Mouse (Mus musculus) adrenal gland, postnatal 14 days (tissue): ENCODE data around the gene Cnnm3. TPM values are rescaled to one million over a fixed set of nuclear protein-coding genes. Genes with fewer than 3 reads are reported as not detected.
A peak's percentile ranks its signal among the peaks of the same experiment; 100 is the strongest.

ENCODE experiments used
- DNase-seq: peaks from one replicate; pipeline ENCODE4 v3.0.0; 2021; ENCODE audit warnings: mixed read lengths
- microRNA-seq, 2 experiments: library from miRNA; unstranded; fragments of <30 nt; microRNA quantifications; one replicate each; pipeline ENCODE4 v1.2.0; 2021
- total RNA-seq: library from RNA; stranded (reverse); gene quantifications from 2 replicates; pipeline ENCODE4 v1.2.3, GENCODE M21; 2021

Gene Cnnm3
- total RNA-seq, 1 experiment from 2014 or later, result 26.3 TPM

DNA sequence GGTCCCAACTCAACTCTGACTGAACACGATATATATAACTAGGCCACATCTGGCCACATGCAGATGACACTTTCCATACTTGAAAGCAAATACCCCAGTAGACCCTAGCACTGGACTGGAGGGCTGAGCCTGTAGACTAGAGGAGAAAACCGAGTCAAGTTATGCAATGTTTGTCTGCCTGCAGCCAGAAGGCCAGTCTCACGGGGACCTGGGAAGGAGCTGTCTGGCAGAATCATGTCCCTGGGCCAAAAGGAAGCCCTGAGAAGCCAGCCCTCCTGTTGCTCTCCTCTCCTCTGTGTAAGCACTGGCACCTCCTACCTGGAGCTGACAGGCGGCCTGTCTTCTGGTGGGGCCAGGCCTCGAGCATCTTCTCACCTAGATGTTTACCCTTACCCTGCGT, 63.7 kb downstream of the Cnnm3 start:
- peak; percentile 49 for DNase-seq

DNA sequence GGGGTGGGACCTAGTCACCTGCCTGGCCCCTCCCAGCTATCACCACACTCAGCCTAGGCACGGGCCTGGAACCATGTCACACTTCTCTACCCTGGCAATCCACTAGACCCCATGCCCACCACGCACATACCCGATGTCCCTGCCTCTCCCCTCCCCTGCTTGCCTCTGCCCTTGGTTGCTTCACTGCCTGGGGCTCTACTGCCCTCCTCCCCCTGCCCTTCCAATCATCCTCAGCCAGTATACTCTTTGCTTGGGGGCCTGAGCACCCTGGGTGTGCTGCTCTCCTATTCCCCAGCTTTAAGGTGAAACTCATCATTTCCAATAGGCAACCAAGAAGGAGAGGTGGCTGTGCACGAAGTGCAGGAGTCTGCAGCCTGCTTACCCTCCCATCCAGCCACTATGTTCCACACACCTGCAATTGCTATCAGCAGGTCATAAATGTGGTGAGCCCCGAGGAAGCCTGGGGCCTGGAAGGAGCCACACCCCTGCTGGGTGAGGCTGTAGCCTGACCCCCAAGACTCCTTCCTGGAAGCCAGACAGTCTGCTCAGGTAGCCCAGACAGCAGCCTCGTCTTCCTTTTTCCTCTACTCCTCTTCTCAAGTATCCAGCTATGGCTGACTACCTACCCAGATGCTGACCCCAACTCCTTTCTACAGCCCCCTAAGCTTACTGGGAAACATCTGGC, 65.5 kb downstream of the Cnnm3 start:
- no peak for DNase-seq

Small RNA genes within 50 kb of the gene (microRNA-seq; reads per million reads assigned to microRNA genes)
- 0 to 0.43 reads per million in 2 experiments for gene Gm47280

Other genes starting within 250 kb of the Cnnm3 start
- gene Neurl3, start 237.2 kb upstream of the Cnnm3 start, total RNA-seq, result 4.0 and 5.8 TPM in 2 replicates
- 6.0 and 10.6 TPM in 2 replicates for gene Arid5a, start 204.1 kb upstream of the Cnnm3 start, total RNA-seq
- gene Kansl3, start 142.7 kb upstream of the Cnnm3 start, total RNA-seq, result 86.5 and 103 TPM in 2 replicates
- gene Fer1l5, start 139.6 kb upstream of the Cnnm3 start, total RNA-seq, result 0.11 TPM in 1 of 2 replicates, not detected in the other
- gene Lman2l, start 66.6 kb upstream of the Cnnm3 start, total RNA-seq, result 26.2 and 30.7 TPM in 2 replicates
- 4.2 and 4.6 TPM in 2 replicates for gene Cnnm4, start 40.2 kb upstream of the Cnnm3 start, total RNA-seq
- gene Ankrd23, start 25.0 kb downstream of the Cnnm3 start, total RNA-seq, result 8.9 and 9.7 TPM in 2 replicates
- gene Gm42417, start 27.6 kb downstream of the Cnnm3 start, total RNA-seq, result 2.1 TPM in 1 of 2 replicates, not detected in the other
- 11.7 and 15.3 TPM in 2 replicates for gene Ankrd39, start 35.6 kb downstream of the Cnnm3 start, total RNA-seq
- 20.7 and 27.9 TPM in 2 replicates for gene Sema4c, start 46.5 kb downstream of the Cnnm3 start, total RNA-seq
- gene Fam178b, start 171.3 kb downstream of the Cnnm3 start, total RNA-seq, result 0.41 TPM in 1 of 2 replicates, not detected in the other
- gene Cox5b, start 179.6 kb downstream of the Cnnm3 start, total RNA-seq, result 1,730 and 1,808 TPM in 2 replicates
- not detected in 2 replicates for gene 4933424G06Rik, start 198.3 kb downstream of the Cnnm3 start, total RNA-seq
- gene Actr1b, start 202.6 kb downstream of the Cnnm3 start, total RNA-seq, result 113 and 124 TPM in 2 replicates
- 0.56 and 6.7 TPM in 2 replicates for gene Zap70, start 249.9 kb downstream of the Cnnm3 start, total RNA-seq